Mouse (Mus musculus) cerebellum, adult 11-12 months (tissue): Measurements from ENCODE around the gene Dennd6a.
"Not testable (repeated sequence)": the region's sequence is repeated elsewhere in the genome, so short reads cannot be mapped to it uniquely, and the experiment has no call there.

Experiments
- DNase-seq: peaks from one replicate; pipeline ENCODE4 v3.0.0; 2022

Dennd6a gene

GRCm38 (mm10) chr14:26573556-26573955 lies at the start of gene Dennd6a:
TSS of gene Dennd6a (plus strand) at chr14:26573856.
- not testable (repeated sequence) for DNase-seq

- DNase-seq = no peak
Observed at GRCm38 (mm10) chr14:26525955-26526354, 47.7 kb upstream of the Dennd6a start.

GRCm38 (mm10) chr14:26528296-26528695 lies 45.4 kb upstream of the Dennd6a start:
- DNase-seq = no peak

- no peak for DNase-seq
Observed at GRCm38 (mm10) chr14:26530350-26530749, 43.3 kb upstream of the Dennd6a start.

- no peak for DNase-seq
Observed at GRCm38 (mm10) chr14:26531410-26532313, 42.0 kb upstream of the Dennd6a start.

- DNase-seq = no peak
Observed at GRCm38 (mm10) chr14:26532752-26533151, 40.9 kb upstream of the Dennd6a start.

GRCm38 (mm10) chr14:26533267-26533666 lies 40.4 kb upstream of the Dennd6a start:
- peak; percentile 31 for DNase-seq

- DNase-seq = no peak
Observed at GRCm38 (mm10) chr14:26533821-26534756, 39.6 kb upstream of the Dennd6a start.

- DNase-seq = peak; percentile 98
Observed at GRCm38 (mm10) chr14:26534757-26535479, 38.7 kb upstream of the Dennd6a start, which contains the start of gene Slmap. TSS of gene Slmap (minus strand) at chr14:26534931.

GRCm38 (mm10) chr14:26539241-26539640 lies 34.4 kb upstream of the Dennd6a start:
- no peak for DNase-seq

GRCm38 (mm10) chr14:26540577-26540976 lies 33.1 kb upstream of the Dennd6a start:
- DNase-seq = no peak

GRCm38 (mm10) chr14:26542136-26542535 lies 31.5 kb upstream of the Dennd6a start:
- DNase-seq = no peak

GRCm38 (mm10) chr14:26547516-26548488 lies 25.9 kb upstream of the Dennd6a start:
- no peak for DNase-seq

- DNase-seq = no peak
Observed at GRCm38 (mm10) chr14:26550712-26551111, 22.9 kb upstream of the Dennd6a start.

- no peak for DNase-seq
Observed at GRCm38 (mm10) chr14:26552441-26552840, 21.2 kb upstream of the Dennd6a start.

GRCm38 (mm10) chr14:26552853-26553252 lies 20.8 kb upstream of the Dennd6a start:
- no peak for DNase-seq

GRCm38 (mm10) chr14:26557581-26557980 lies 16.1 kb upstream of the Dennd6a start:
- DNase-seq = no peak

GRCm38 (mm10) chr14:26558536-26558935 lies 15.1 kb upstream of the Dennd6a start:
- DNase-seq = no peak

GRCm38 (mm10) chr14:26562247-26562646 lies 11.4 kb upstream of the Dennd6a start:
- DNase-seq = no peak

- DNase-seq = no peak
Observed at GRCm38 (mm10) chr14:26569880-26570279, 3.8 kb upstream of the Dennd6a start.

- no peak for DNase-seq
Observed at GRCm38 (mm10) chr14:26571951-26572675, 1.5 kb upstream of the Dennd6a start.
